Mouse (Mus musculus): ENCODE measurements around the gene Lclat1. TPM values are rescaled to one million over a fixed set of nuclear protein-coding genes. Genes with fewer than 3 reads are reported as not detected.

Lclat1 gene
- total and polyA plus RNA-seq, 3 experiments: 6.3 to 9.6 (median 7.0) TPM

- TF ChIP-seq TCF12 (IDR thresholded peaks at IDR 0.05; ENCODE audit: low read depth, low read length): peak; percentile 94
- TF ChIP-seq USF1 (IDR thresholded peaks at IDR 0.05; ENCODE audit: low read depth, low read length): no peak
- peak; percentile 74; the same call in 1 of the 2 replicates for TF ChIP-seq MYC (IDR thresholded peaks at IDR 0.05; ENCODE audit: low read depth, low read length)
- peak; percentile 89 for TF ChIP-seq EP300 (IDR thresholded peaks at IDR 0.05; ENCODE audit: low read length)
- no peak for TF ChIP-seq POLR2A (IDR thresholded peaks at IDR 0.05; ENCODE audit: low read depth, low read length)
- peak; percentile 83 for TF ChIP-seq BHLHE40 (IDR thresholded peaks at IDR 0.05; ENCODE audit: low read depth, low read length)
- TF ChIP-seq ZMIZ1 (IDR thresholded peaks at IDR 0.05; ENCODE audit: low read depth, low read length): no peak
- no peak for TF ChIP-seq MAX (IDR thresholded peaks at IDR 0.05; ENCODE audit: low read length)
- peak; percentile 89 for TF ChIP-seq MEF2A (IDR thresholded peaks at IDR 0.05; ENCODE audit: borderline replicate concordance, low read depth, low read length)
- peak; percentile 60 for TF ChIP-seq JUN (IDR thresholded peaks at IDR 0.05; ENCODE audit: insufficient read depth, low read depth, low read length)
- TF ChIP-seq KAT2A (IDR thresholded peaks at IDR 0.05; ENCODE audit: insufficient replicate concordance, low read length): no peak
- TF ChIP-seq ETS1 (conservative IDR thresholded peaks at IDR 0.05; ENCODE audit: low read depth, low read length): peak; percentile 97
- TF ChIP-seq USF2 (conservative IDR thresholded peaks at IDR 0.05; ENCODE audit: low read depth, low read length): no peak
- TF ChIP-seq POLR2AphosphoS2 (IDR thresholded peaks at IDR 0.05; ENCODE audit: low read depth, low read length): no peak
- TF ChIP-seq TBP (conservative IDR thresholded peaks at IDR 0.05; ENCODE audit: low read depth, low read length): no peak
- TF ChIP-seq NELFE (IDR thresholded peaks at IDR 0.05; ENCODE audit: low read depth, low read length): no peak
- TF ChIP-seq UBTF (IDR thresholded peaks at IDR 0.05; ENCODE audit: low read depth, low read length): no peak
- TF ChIP-seq CHD2 (IDR thresholded peaks at IDR 0.05; ENCODE audit: low read length): no peak
- TF ChIP-seq SIN3A (IDR thresholded peaks at IDR 0.05; ENCODE audit: low read length): peak; percentile 88
- TF ChIP-seq ZNF384 (IDR thresholded peaks at IDR 0.05; ENCODE audit: low read depth, low read length): no peak; the same call in 1 of the 2 replicates
Observed at GRCm38 (mm10) chr17:73246926-73247325, 139.1 kb downstream of the Lclat1 start (continued).

GRCm38 (mm10) chr17:73247758-73248157 is 140.0 kb downstream of the Lclat1 start:
- Histone ChIP-seq H3K27ac (ENCODE audit: insufficient read depth, low read depth) (no peak overlapping the region), H3K9me3 (replicated peaks; ENCODE audit: low read length) (no peaks in the 10 kb centered on the region), H3K4me2 (ENCODE audit: insufficient read depth, low read depth, poor library complexity, severe bottlenecking) (no peak overlapping the region), H3K9ac (ENCODE audit: insufficient read depth, low read depth) (no peak overlapping the region), H3K4me3 (replicated peaks in 1 of 3; ENCODE audit: low read depth in 2 of 3, low read length in 2 of 3, poor library complexity in 1 of 3) (no peak overlapping the region), H3K4me1 (ENCODE audit: control insufficient read depth in 1 of 2, insufficient read depth in 2 of 2) (peaks cover 30 to 77% of the 10 kb centered on the region in 2 experiments), H3K27me3 (replicated peaks) (no peaks in the 10 kb centered on the region), H3K36me3 (replicated peaks in 1 of 2; ENCODE audit: control insufficient read depth in 1 of 2, insufficient read depth in 1 of 2, low read length in 1 of 2) (peaks cover 0 to 5% of the 10 kb centered on the region in 2 experiments), H3K79me2 (replicated peaks; ENCODE audit: control insufficient read depth, extremely low read depth, insufficient read depth, poor library complexity, severe bottlenecking) (no peaks in the 10 kb centered on the region)
- in situ Hi-C loops (cut with MboI; ENCODE audit: low pct_ligation_motif_present, low pct_unique_long_range_greater_than_20kb, low sequenced_read_pairs): no loop called here
- no peak for DNase-seq (ENCODE audit: extremely low read depth)
- dilution Hi-C loops (cut with MboI; ENCODE audit: extremely low pct_ligation_motif_present, extremely low pct_unique_long_range_greater_than_20kb, low sequenced_read_pairs): no loop called here
- no peak for TF ChIP-seq ZC3H11A (IDR thresholded peaks at IDR 0.05; ENCODE audit: low read depth, low read length)
- no peak for TF ChIP-seq CHD1 (IDR thresholded peaks at IDR 0.05; ENCODE audit: low read depth, low read length)
- TF ChIP-seq CTCF (conservative IDR thresholded peaks at IDR 0.05 in 1 of 2, IDR thresholded peaks at IDR 0.05 in 1 of 2; ENCODE audit: low read depth in 2 of 2, low read length in 2 of 2): no peak
- no peak for TF ChIP-seq NRF1 (IDR thresholded peaks at IDR 0.05; ENCODE audit: low read depth, low read length)
- TF ChIP-seq RCOR1 (conservative IDR thresholded peaks at IDR 0.05; ENCODE audit: low read depth, low read length): no peak
- no peak for TF ChIP-seq ELF1 (IDR thresholded peaks at IDR 0.05; ENCODE audit: low read depth, low read length)
- no peak for TF ChIP-seq ZNF384 (IDR thresholded peaks at IDR 0.05; ENCODE audit: low read depth, low read length)
- TF ChIP-seq SMC3 (IDR thresholded peaks at IDR 0.05; ENCODE audit: low read depth, low read length): no peak
- no peak for TF ChIP-seq PAX5 (IDR thresholded peaks at IDR 0.05; ENCODE audit: low read length)
- no peak for TF ChIP-seq UBTF (IDR thresholded peaks at IDR 0.05; ENCODE audit: low read depth, low read length)
- no peak for TF ChIP-seq TCF12 (IDR thresholded peaks at IDR 0.05; ENCODE audit: low read depth, low read length)
- no peak for TF ChIP-seq USF2 (conservative IDR thresholded peaks at IDR 0.05; ENCODE audit: low read depth, low read length)
- no peak for TF ChIP-seq KAT2A (IDR thresholded peaks at IDR 0.05; ENCODE audit: insufficient replicate concordance, low read length)
- no peak for TF ChIP-seq HCFC1 (IDR thresholded peaks at IDR 0.05; ENCODE audit: low read depth, low read length)
- no peak for TF ChIP-seq TBP (conservative IDR thresholded peaks at IDR 0.05; ENCODE audit: low read depth, low read length)
- no peak for TF ChIP-seq JUN (IDR thresholded peaks at IDR 0.05; ENCODE audit: insufficient read depth, low read depth, low read length)
- no peak for TF ChIP-seq NELFE (IDR thresholded peaks at IDR 0.05; ENCODE audit: low read depth, low read length)
- TF ChIP-seq EP300 (IDR thresholded peaks at IDR 0.05; ENCODE audit: low read length): no peak

Data from CH12.LX (cell line).